17 mouse cellular contexts compared by ENCODE assay signal in the genomic region with DNA sequence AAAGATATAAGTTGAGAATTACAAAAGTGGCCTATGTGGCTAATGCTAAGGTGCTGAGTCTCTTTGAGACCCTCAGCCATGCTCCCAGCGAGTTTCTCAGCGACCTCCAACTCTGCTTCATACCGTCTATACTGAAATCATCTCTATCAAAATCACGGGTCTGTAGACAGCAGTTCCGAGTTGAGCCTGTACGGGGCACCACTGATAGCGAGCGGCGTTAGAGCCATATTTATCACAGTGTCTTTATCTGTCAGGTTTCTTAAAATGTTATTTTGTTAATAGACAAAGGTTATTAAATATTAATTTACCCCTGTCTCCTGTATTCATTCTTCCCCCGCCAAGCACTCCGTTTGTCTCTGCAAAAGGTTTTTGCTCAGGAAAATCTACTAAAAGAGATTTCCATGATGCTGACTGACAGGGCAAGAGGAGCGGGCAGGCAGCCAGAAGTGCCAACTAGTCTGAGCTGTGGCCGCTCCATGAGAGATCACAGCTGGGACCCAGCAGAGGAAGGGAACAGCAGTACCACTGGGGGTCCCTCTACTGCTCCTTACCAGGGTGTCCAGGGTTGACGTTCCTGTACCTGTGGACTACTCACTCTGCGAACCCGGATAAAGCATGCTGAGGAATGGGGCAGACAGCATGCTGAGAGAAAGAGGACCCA. TPM values are rescaled to one million over a fixed set of nuclear protein-coding genes. Genes with fewer than 3 reads are reported as not detected.
DNase-seq lines count a peak whose midpoint lies in the region; ATAC-seq and TF ChIP-seq lines count a peak whose summit lies in the region.
"Had no signal": no experiment of that assay in that cellular context is flagged by ENCODE, and none has a peak within 500 bp of the region (broad histone marks: within the 10 kb centered on the region; RNA-seq: fewer than 3 reads in every experiment).

No protein-coding gene starts in this region.

- H3K4me2 ChIP-seq in embryonic facial prominence, embryonic 13.5 days = no peak overlapping the region
- peak overlapping the region; percentile 20 for H3K4me2 ChIP-seq in heart, embryonic 15.5 days
- H3K4me2 ChIP-seq in lung, postnatal 0 days (replicated peaks; ENCODE audit: low read depth, low read length) = no peak overlapping the region
- H3K4me2 ChIP-seq in heart, postnatal 0 days (ENCODE audit: low read depth, low read length) = peak overlapping the region; percentile 24; the same call in 1 of the 2 replicates
- H3K4me2 ChIP-seq: forebrain, embryonic 15.5 days; hindbrain, embryonic 12.5 days; liver, embryonic 11.5 days; midbrain, embryonic 12.5 days had no signal

- H3K4me3 ChIP-seq in embryonic facial prominence, embryonic 13.5 days = no peak overlapping the region
- no peak overlapping the region for H3K4me3 ChIP-seq in embryonic facial prominence, embryonic 10.5 days
- no peak overlapping the region for H3K4me3 ChIP-seq in heart, embryonic 15.5 days
- no peak overlapping the region for H3K4me3 ChIP-seq in lung, postnatal 0 days (ENCODE audit: low read depth, low read length)
- no peak overlapping the region; the same call in 1 of the 2 replicates for H3K4me3 ChIP-seq in heart, postnatal 0 days (ENCODE audit: low read depth, low read length)
- H3K4me3 ChIP-seq: forebrain, embryonic 15.5 days; gastrocnemius, adult 2 months; hindbrain, embryonic 12.5 days; midbrain, embryonic 12.5 days had no signal

- peak; percentile 42 for TF ChIP-seq CTCF in lung, postnatal 0 days (IDR thresholded peaks at IDR 0.05)
- TF ChIP-seq CTCF in heart, postnatal 0 days (IDR thresholded peaks at IDR 0.05; ENCODE audit: low read depth) = peak; percentile 24

- H3K4me1 ChIP-seq in embryonic facial prominence, embryonic 13.5 days = no peaks in the 10 kb centered on the region
- H3K4me1 ChIP-seq in embryonic facial prominence, embryonic 10.5 days = no peaks in the 10 kb centered on the region
- peaks cover 5% of the 10 kb centered on the region; the same call in 1 of the 2 replicates for H3K4me1 ChIP-seq in heart, embryonic 15.5 days (replicated peaks)
- no peaks in the 10 kb centered on the region for H3K4me1 ChIP-seq in lung, postnatal 0 days (ENCODE audit: insufficient read depth, low read depth, low read length)
- H3K4me1 ChIP-seq in heart, postnatal 0 days (ENCODE audit: control insufficient read depth, insufficient read depth) = no peaks in the 10 kb centered on the region
- H3K4me1 ChIP-seq: forebrain, embryonic 15.5 days; hindbrain, embryonic 12.5 days; midbrain, embryonic 12.5 days had no signal

- 0 out of 2 replicates have a peak overlapping the region, but pooled peaks have one; percentile 21 for H3K9ac ChIP-seq in embryonic facial prominence, embryonic 13.5 days
- H3K9ac ChIP-seq in heart, embryonic 15.5 days = no peak overlapping the region
- H3K9ac ChIP-seq in lung, postnatal 0 days (replicated peaks; ENCODE audit: low read depth) = no peak overlapping the region
- no peak overlapping the region for H3K9ac ChIP-seq in heart, postnatal 0 days (replicated peaks; ENCODE audit: low read depth, low read length)
- H3K9ac ChIP-seq: forebrain, embryonic 15.5 days; hindbrain, embryonic 12.5 days; midbrain, embryonic 12.5 days had no signal

- H3K27me3 ChIP-seq in embryonic facial prominence, embryonic 13.5 days = no peaks in the 10 kb centered on the region
- no peaks in the 10 kb centered on the region for H3K27me3 ChIP-seq in embryonic facial prominence, embryonic 10.5 days (replicated peaks; ENCODE audit: low read depth, poor library complexity, severe bottlenecking)
- no peaks in the 10 kb centered on the region for H3K27me3 ChIP-seq in heart, embryonic 15.5 days
- no peaks in the 10 kb centered on the region for H3K27me3 ChIP-seq in lung, postnatal 0 days (replicated peaks; ENCODE audit: insufficient read depth, low read length)
- H3K27me3 ChIP-seq in heart, postnatal 0 days (ENCODE audit: control insufficient read depth, insufficient read depth, low read length) = no peaks in the 10 kb centered on the region
- H3K27me3 ChIP-seq: forebrain, embryonic 15.5 days; hindbrain, embryonic 12.5 days; midbrain, embryonic 12.5 days had no signal

- 66% methylated on average over 16 of the region's 16 CpGs for WGBS in embryonic facial prominence, embryonic 13.5 days
- 64% methylated on average over 16 of the region's 16 CpGs for WGBS in embryonic facial prominence, embryonic 10.5 days
- WGBS in heart, embryonic 15.5 days = 37% methylated on average over 16 of the region's 16 CpGs
- WGBS in lung, postnatal 0 days = 46% methylated on average over 16 of the region's 16 CpGs
- WGBS in heart, postnatal 0 days = 38% methylated on average over 16 of the region's 16 CpGs

- TF ChIP-seq EP300 in lung, postnatal 0 days (IDR thresholded peaks at IDR 0.05) = no peak
- no peak for TF ChIP-seq EP300 in heart, postnatal 0 days (IDR thresholded peaks at IDR 0.05; ENCODE audit: low read depth)

- DNase-seq in embryonic facial prominence, embryonic 10.5 days (ENCODE audit: low spot score) = no peak
- DNase-seq in heart, adult 11 months = no peak
- DNase-seq in lung, postnatal 0 days (ENCODE audit: low spot score) = peak; percentile 31
- DNase-seq in lung, postnatal 14 days = no peak
- DNase-seq in heart, postnatal 0 days (ENCODE audit: low spot score) = no peak
- no peak for DNase-seq in left cerebral cortex, adult 8-10 months (ENCODE audit: low spot score in 2 of 2)
- DNase-seq: adrenal gland, adult 2 months; cerebellum, adult 2 months; gastrocnemius, adult 2 months; kidney, adult 18-20 months; kidney, postnatal 25 days had no signal

- no peaks in the 10 kb centered on the region for H3K36me3 ChIP-seq in embryonic facial prominence, embryonic 13.5 days
- H3K36me3 ChIP-seq in embryonic facial prominence, embryonic 10.5 days (replicated peaks) = no peaks in the 10 kb centered on the region
- H3K36me3 ChIP-seq in heart, embryonic 15.5 days = no peaks in the 10 kb centered on the region
- no peaks in the 10 kb centered on the region for H3K36me3 ChIP-seq in lung, postnatal 0 days (ENCODE audit: insufficient read depth, low read length)
- no peaks in the 10 kb centered on the region for H3K36me3 ChIP-seq in heart, postnatal 0 days (replicated peaks; ENCODE audit: control insufficient read depth, insufficient read depth, low read length)
- H3K36me3 ChIP-seq: forebrain, embryonic 15.5 days; hindbrain, embryonic 12.5 days; midbrain, embryonic 12.5 days had no signal

- no peak for ATAC-seq in embryonic facial prominence, embryonic 13.5 days (ENCODE audit: insufficient number of reproducible peaks, insufficient read depth, low FRiP score, low TSS enrichment, low read depth)
- ATAC-seq in heart, embryonic 15.5 days (replicated peaks; ENCODE audit: insufficient number of reproducible peaks, insufficient read depth, low FRiP score, low read depth) = no peak
- no peak for ATAC-seq in lung, postnatal 0 days
- ATAC-seq in heart, postnatal 0 days (ENCODE audit: insufficient read depth, low read depth) = peak; percentile 51; the same call in 1 of the 2 replicates
- ATAC-seq: forebrain, embryonic 15.5 days had no signal

- H3K27ac ChIP-seq in embryonic facial prominence, embryonic 13.5 days = no peak overlapping the region
- H3K27ac ChIP-seq in embryonic facial prominence, embryonic 10.5 days (replicated peaks) = no peak overlapping the region
- H3K27ac ChIP-seq in heart, embryonic 15.5 days = no peak overlapping the region
- H3K27ac ChIP-seq in lung, postnatal 0 days (ENCODE audit: low read length) = no peak overlapping the region
- H3K27ac ChIP-seq in heart, postnatal 0 days (ENCODE audit: low read depth) = no peak overlapping the region
- H3K27ac ChIP-seq: forebrain, embryonic 15.5 days; gastrocnemius, adult 2 months; hindbrain, embryonic 12.5 days; midbrain, embryonic 12.5 days had no signal

- no peaks in the 10 kb centered on the region for H3K9me3 ChIP-seq in embryonic facial prominence, embryonic 13.5 days
- H3K9me3 ChIP-seq in embryonic facial prominence, embryonic 10.5 days = no peaks in the 10 kb centered on the region
- no peaks in the 10 kb centered on the region for H3K9me3 ChIP-seq in heart, embryonic 15.5 days (replicated peaks)
- no peaks in the 10 kb centered on the region for H3K9me3 ChIP-seq in lung, postnatal 0 days (ENCODE audit: low read length)
- no peaks in the 10 kb centered on the region for H3K9me3 ChIP-seq in heart, postnatal 0 days (replicated peaks; ENCODE audit: control insufficient read depth, low read length)
- H3K9me3 ChIP-seq: forebrain, embryonic 15.5 days; hindbrain, embryonic 12.5 days; midbrain, embryonic 12.5 days had no signal

RNA-seq across cellular contexts. Expression of gene Rbm34, which starts 17.6 kb away (rescaled TPM):
- polyA plus RNA-seq in embryonic facial prominence, embryonic 13.5 days (2015; fragmentation: Nextera tagmentation; extraction: Ambion mirVana) = 25.3 and 31.7 TPM in 2 replicates
- polyA plus RNA-seq in embryonic facial prominence, embryonic 10.5 days (2016; fragmentation: Nextera tagmentation; extraction: Ambion mirVana) = 24.9 and 26.9 TPM in 2 replicates
- polyA plus RNA-seq in heart, embryonic 15.5 days (2015; fragmentation: Nextera tagmentation; extraction: Ambion mirVana) = 11.6 and 12.0 TPM in 2 replicates
- 15.5 and 18.9 TPM in 2 replicates for polyA plus RNA-seq in lung, postnatal 0 days (2015; fragmentation: Nextera tagmentation; extraction: Ambion mirVana)
- 1.3 and 3.9 TPM in 2 replicates for total RNA-seq in heart, postnatal 0 days (2014; rRNA removed; ENCODE audit: low replicate concordance)
- polyA plus RNA-seq in heart, postnatal 0 days (2015; fragmentation: Nextera tagmentation; extraction: Ambion mirVana) = 8.0 and 8.8 TPM in 2 replicates
- 10 to 100 TPM; 13.2 to 16.4 (median 15.4) TPM for total RNA-seq in left cerebral cortex, adult 8-10 months (2022)

RNA-seq across cellular contexts. Expression of gene Tomm20, which starts 42.8 kb away (rescaled TPM):
- polyA plus RNA-seq in embryonic facial prominence, embryonic 13.5 days (2015; fragmentation: Nextera tagmentation; extraction: Ambion mirVana) = 180 and 207 TPM in 2 replicates
- 285 and 304 TPM in 2 replicates for polyA plus RNA-seq in embryonic facial prominence, embryonic 10.5 days (2016; fragmentation: Nextera tagmentation; extraction: Ambion mirVana)
- 183 TPM in 2 replicates for polyA plus RNA-seq in heart, embryonic 15.5 days (2015; fragmentation: Nextera tagmentation; extraction: Ambion mirVana)
- polyA plus RNA-seq in lung, postnatal 0 days (2015; fragmentation: Nextera tagmentation; extraction: Ambion mirVana) = 138 and 155 TPM in 2 replicates
- 52.6 and 65.3 TPM in 2 replicates for total RNA-seq in heart, postnatal 0 days (2014; rRNA removed; ENCODE audit: low replicate concordance)
- 203 and 213 TPM in 2 replicates for polyA plus RNA-seq in heart, postnatal 0 days (2015; fragmentation: Nextera tagmentation; extraction: Ambion mirVana)
- total RNA-seq in left cerebral cortex, adult 8-10 months (2022) = 100 to 1,000 TPM; 212 to 221 (median 217) TPM

Comparison
In these comparisons a context has a peak if more than half of its experiments do, and no peak if none do; other contexts are left out.
1. H3K4me2 ChIP-seq: peak in heart, embryonic 15.5 days (single experiment) and heart, postnatal 0 days (single experiment); none in embryonic facial prominence, embryonic 13.5 days (single experiment) and lung, postnatal 0 days (single experiment).